Mouse (Mus musculus) hindbrain, embryonic 12.5 days (tissue): ENCODE measurements at regions not wholly inside any gene's neighbourhood (a gene's known extent, or its start where the extent isn't known, plus 50 kb on each side); places are given as distances from the start of the nearest gene placed in this dataset.
A peak's percentile ranks its signal among the peaks of the same experiment; 100 is the strongest.

Experiments
- ATAC-seq: fragments of 200-750 bp; cut with Nextera tagmentation; 2 replicates; pipeline ENCODE4 v1.8.0; 2017; ENCODE audit warnings: moderate TSS enrichment; ENCODE audit not compliant: low FRiP score
- H3K27ac ChIP-seq: fragments of 300-500 bp; sonication (generic); 2 replicates; pipeline ENCODE4 v1.5.1; 2016; ENCODE audit warnings: mild to moderate bottlenecking
- H3K27me3 ChIP-seq: fragments of 300-500 bp; sonication (generic); 2 replicates; pipeline ENCODE4 v1.6.1; 2016; ENCODE audit warnings: mild to moderate bottlenecking
- H3K36me3 ChIP-seq: fragments of 300-500 bp; sonication (generic); 2 replicates; pipeline ENCODE4 v1.6.1; 2016; ENCODE audit warnings: mild to moderate bottlenecking
- H3K4me1 ChIP-seq: fragments of 300-500 bp; sonication (generic); 2 replicates; pipeline ENCODE4 v1.6.1; 2016
- H3K4me2 ChIP-seq: fragments of 300-500 bp; sonication (generic); replicated peaks from 2 replicates; pipeline ENCODE4 v1.6.1; 2016; ENCODE audit warnings: mild to moderate bottlenecking
- H3K4me3 ChIP-seq: fragments of 300-500 bp; sonication (generic); 2 replicates; pipeline ENCODE4 v1.5.1; 2016; ENCODE audit warnings: mild to moderate bottlenecking
- H3K9ac ChIP-seq: fragments of 300-500 bp; sonication (generic); 2 replicates; pipeline ENCODE4 v1.6.1; 2016; ENCODE audit warnings: mild to moderate bottlenecking, moderate library complexity
- H3K9me3 ChIP-seq: fragments of 300-500 bp; sonication (generic); replicated peaks from 2 replicates; pipeline ENCODE4 v1.6.1; 2016; ENCODE audit warnings: mild to moderate bottlenecking
- WGBS: fragments of 180-500 bp; shearing (Covaris S2); methylation state at CpG from one replicate; pipeline ENCODE4 v1.1.7; 2016; 5-methylcytosine and 5-hydroxymethylcytosine counted together

GRCm38 (mm10) chr7:73206922-73207811, 168.1 kb upstream of the Rgma start:
- no peak for ATAC-seq
- no peaks in the 10 kb centered on the region for H3K36me3 ChIP-seq
- no peaks in the 10 kb centered on the region for H3K27me3 ChIP-seq
- H3K4me1 ChIP-seq: peaks cover 38% of the 10 kb centered on the region
- H3K27ac ChIP-seq: peak overlapping the region; percentile 83
- H3K4me2 ChIP-seq: no peak overlapping the region
- no peak overlapping the region for H3K4me3 ChIP-seq
- WGBS: 39% methylated on average over 7 of the region's 7 CpGs
- no peak overlapping the region for H3K9ac ChIP-seq
- H3K9me3 ChIP-seq: peaks cover 8% of the 10 kb centered on the region

GRCm38 (mm10) chr7:73208479-73208816, 166.9 kb upstream of the Rgma start:
- Histone ChIP-seq H3K27ac (peak overlapping the region; percentile 83), H3K4me3 (no peak overlapping the region), H3K4me1 (peaks cover 38% of the 10 kb centered on the region), H3K27me3 (no peaks in the 10 kb centered on the region), H3K9ac (no peak overlapping the region), H3K4me2 (peak overlapping the region; percentile 15; the same call in 1 of the 2 replicates), H3K36me3 (no peaks in the 10 kb centered on the region), H3K9me3 (peaks cover 8% of the 10 kb centered on the region)
- ATAC-seq: 0 out of 2 replicates have a peak, but pooled peaks have one; percentile 11
- 29% methylated on average over 4 of the region's 4 CpGs for WGBS

- WGBS: 19% methylated on average over 18 of the region's 18 CpGs
These were observed 166.3 kb upstream of the Rgma start for GRCm38 (mm10) chr7:73208817-73209602.

GRCm38 (mm10) chr7:73210078-73210477, 165.2 kb upstream of the Rgma start:
- Histone ChIP-seq H3K9me3 (no peaks in the 10 kb centered on the region), H3K9ac (no peak overlapping the region), H3K36me3 (no peaks in the 10 kb centered on the region), H3K4me3 (no peak overlapping the region), H3K27ac (peak overlapping the region; percentile 83), H3K4me2 (no peak overlapping the region), H3K4me1 (peaks cover 38% of the 10 kb centered on the region), H3K27me3 (no peaks in the 10 kb centered on the region)
- ATAC-seq: no peak
- WGBS: 80% methylated on average over 7 of the region's 7 CpGs

More at GRCm38 (mm10) chr7:73208817-73209602, 166.3 kb upstream of the Rgma start:
- Histone ChIP-seq H3K27ac (peak overlapping the region; percentile 83), H3K4me3 (no peak overlapping the region), H3K36me3 (no peaks in the 10 kb centered on the region), H3K27me3 (no peaks in the 10 kb centered on the region), H3K4me2 (peak overlapping the region; percentile 15; the same call in 1 of the 2 replicates), H3K9me3 (peaks cover 8% of the 10 kb centered on the region), H3K9ac (peak overlapping the region; percentile 41; the same call in 1 of the 2 replicates), H3K4me1 (peaks cover 38% of the 10 kb centered on the region)
- ATAC-seq: peak; percentile 92

- 5% methylated on average over 4 of the region's 4 CpGs for WGBS
- H3K36me3 ChIP-seq: no peaks in the 10 kb centered on the region
- peaks cover 32% of the 10 kb centered on the region for H3K4me1 ChIP-seq
- no peak overlapping the region for H3K9ac ChIP-seq
- H3K27ac ChIP-seq: peak overlapping the region; percentile 84
- no peaks in the 10 kb centered on the region for H3K27me3 ChIP-seq
- H3K9me3 ChIP-seq: no peaks in the 10 kb centered on the region
- H3K4me2 ChIP-seq: no peak overlapping the region
- ATAC-seq: peak; percentile 83
- H3K4me3 ChIP-seq: no peak overlapping the region
These were observed 152.9 kb upstream of the Rgma start for GRCm38 (mm10) chr7:73222237-73222915.

- WGBS: 29% methylated on average over 2 of the region's 2 CpGs
- no peak overlapping the region for H3K9ac ChIP-seq
- peak overlapping the region; percentile 84 for H3K27ac ChIP-seq
- H3K9me3 ChIP-seq: no peaks in the 10 kb centered on the region
- H3K27me3 ChIP-seq: no peaks in the 10 kb centered on the region
- H3K4me2 ChIP-seq: no peak overlapping the region
- H3K4me1 ChIP-seq: peaks cover 32% of the 10 kb centered on the region
- no peak overlapping the region for H3K4me3 ChIP-seq
- H3K36me3 ChIP-seq: no peaks in the 10 kb centered on the region
- peak; percentile 73 for ATAC-seq
These were observed 152.3 kb upstream of the Rgma start for GRCm38 (mm10) chr7:73222929-73223512.

- no peaks in the 10 kb centered on the region for H3K9me3 ChIP-seq
- no peak overlapping the region for H3K4me2 ChIP-seq
These were observed 141.7 kb upstream of the Rgma start for GRCm38 (mm10) chr7:73233539-73234158.

GRCm38 (mm10) chr7:73238486-73238885, 136.8 kb upstream of the Rgma start:
- 31% methylated on average over 4 of the region's 4 CpGs for WGBS
- Histone ChIP-seq H3K36me3 (no peaks in the 10 kb centered on the region), H3K9me3 (no peaks in the 10 kb centered on the region), H3K27me3 (0 out of 2 replicates have a peak, but pooled peaks cover 2% of the 10 kb centered on the region), H3K9ac (no peak overlapping the region), H3K27ac (no peak overlapping the region), H3K4me3 (no peak overlapping the region), H3K4me1 (peaks cover 5% of the 10 kb centered on the region; the same call in 1 of the 2 replicates), H3K4me2 (no peak overlapping the region)
- ATAC-seq: no peak

More at GRCm38 (mm10) chr7:73233539-73234158, 141.7 kb upstream of the Rgma start:
- Histone ChIP-seq H3K27me3 (0 out of 2 replicates have a peak, but pooled peaks cover 2% of the 10 kb centered on the region), H3K36me3 (no peaks in the 10 kb centered on the region), H3K4me1 (peaks cover 4% of the 10 kb centered on the region; the same call in 1 of the 2 replicates), H3K27ac (no peak overlapping the region), H3K9ac (no peak overlapping the region), H3K4me3 (no peak overlapping the region)
- no peak for ATAC-seq
- 84% methylated on average over 8 of the region's 8 CpGs for WGBS

- Histone ChIP-seq H3K9me3 (no peaks in the 10 kb centered on the region), H3K27ac (no peak overlapping the region), H3K4me2 (no peak overlapping the region), H3K27me3 (no peaks in the 10 kb centered on the region), H3K9ac (no peak overlapping the region), H3K36me3 (no peaks in the 10 kb centered on the region), H3K4me3 (no peak overlapping the region), H3K4me1 (peaks cover 3% of the 10 kb centered on the region; the same call in 1 of the 2 replicates)
- WGBS: 40% methylated on average over 9 of the region's 9 CpGs
- ATAC-seq: no peak
These were observed 131.5 kb upstream of the Rgma start for GRCm38 (mm10) chr7:73243591-73244355.

- ATAC-seq: no peak
- Histone ChIP-seq H3K27me3 (no peaks in the 10 kb centered on the region), H3K36me3 (no peaks in the 10 kb centered on the region), H3K9ac (no peak overlapping the region), H3K4me1 (peaks cover 3% of the 10 kb centered on the region; the same call in 1 of the 2 replicates), H3K27ac (no peak overlapping the region), H3K4me2 (no peak overlapping the region), H3K4me3 (no peak overlapping the region), H3K9me3 (no peaks in the 10 kb centered on the region)
- 80% methylated on average over 2 of the region's 2 CpGs for WGBS
These were observed 129.9 kb upstream of the Rgma start for GRCm38 (mm10) chr7:73245431-73245830.

GRCm38 (mm10) chr7:73250593-73250992, 124.7 kb upstream of the Rgma start:
- Histone ChIP-seq H3K36me3 (no peaks in the 10 kb centered on the region), H3K4me3 (no peak overlapping the region), H3K9me3 (no peaks in the 10 kb centered on the region), H3K27ac (no peak overlapping the region), H3K9ac (no peak overlapping the region), H3K27me3 (no peaks in the 10 kb centered on the region), H3K4me1 (peaks cover 5% of the 10 kb centered on the region; the same call in 1 of the 2 replicates), H3K4me2 (no peak overlapping the region)
- ATAC-seq: no peak
- 54% methylated on average over 8 of the region's 8 CpGs for WGBS
